Mouse (Mus musculus) pancreas, adult 10 weeks (tissue): ENCODE results near the gene Gm11009. TPM values are rescaled to one million over a fixed set of nuclear protein-coding genes. Genes with fewer than 3 reads are reported as not detected.

Experiments used
- polyA plus RNA-seq: library from polyadenylated mRNA; stranded (reverse); fragments of 350-450 nt; fragmentation: Illumina TruSeq; extraction: RNeasy Lipid Tissue Mini Kit (QIAGEN cat#74804); gene quantifications from one replicate; pipeline ENCODE4 v1.2.3, GENCODE M21; 2015; ENCODE audit warnings: low read depth, low replicate concordance; ENCODE audit not compliant: insufficient read depth

The Gm11009 gene
- not detected for polyA plus RNA-seq

GRCm38 (mm10) chr2:176319394-176319793, at the start of gene Gm11009:
Gene Gm11009, minus strand, starts transcription at chr2:176319494.

Other genes starting within 250 kb of the Gm11009 start
- gene Gm2004, start 169.7 kb downstream of the Gm11009 start, polyA plus RNA-seq, result 0.70 TPM
- 1.6 TPM for gene 2210418O10Rik, start 92.9 kb downstream of the Gm11009 start, polyA plus RNA-seq
- gene Gm14435, start 104.1 kb upstream of the Gm11009 start, polyA plus RNA-seq, result 4.5 TPM
- gene Gm14434, start 167.3 kb upstream of the Gm11009 start, polyA plus RNA-seq, result not detected
- not detected for gene Zfp967, start 201.6 kb upstream of the Gm11009 start, polyA plus RNA-seq